Mouse (Mus musculus) urinary bladder, postnatal 4 days (tissue): ENCODE measurements around the gene Ldha.
"Not testable (repeated sequence)": the region's sequence is repeated elsewhere in the genome, so short reads cannot be mapped to it uniquely, and the experiment has no call there.

Experiments used
- DNase-seq, 2 experiments: peaks; one replicate each; pipeline ENCODE4 v3.0.0; 2021 to 2022; ENCODE audit warnings: low spot score in 2 of 2

Ldha gene

GRCm38 (mm10) chr7:46840787-46841525 is at the start of gene Ldha:
TSS of gene Ldha (plus strand) at chr7:46841475.
- no peak for DNase-seq

DNA sequence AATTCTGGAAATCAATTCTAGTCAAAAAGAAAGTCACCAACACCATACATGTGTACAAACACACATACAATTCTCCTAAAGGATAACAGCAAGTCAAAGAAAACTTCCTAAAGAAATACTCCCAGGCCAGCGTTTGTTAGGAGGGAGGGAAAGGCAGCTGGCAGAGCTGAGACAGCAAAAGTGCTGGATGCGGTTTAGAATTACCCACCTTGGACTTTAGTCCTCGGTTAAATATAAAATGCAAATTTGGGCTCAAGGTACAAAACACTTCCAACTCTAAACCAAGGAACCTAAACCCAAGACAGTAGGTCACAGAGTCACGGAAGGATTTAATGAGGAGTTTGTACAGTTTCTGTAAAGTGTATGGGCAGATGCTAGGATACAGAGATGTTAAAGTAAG is 47.4 kb upstream of the Ldha start:
- no peak for DNase-seq

DNA sequence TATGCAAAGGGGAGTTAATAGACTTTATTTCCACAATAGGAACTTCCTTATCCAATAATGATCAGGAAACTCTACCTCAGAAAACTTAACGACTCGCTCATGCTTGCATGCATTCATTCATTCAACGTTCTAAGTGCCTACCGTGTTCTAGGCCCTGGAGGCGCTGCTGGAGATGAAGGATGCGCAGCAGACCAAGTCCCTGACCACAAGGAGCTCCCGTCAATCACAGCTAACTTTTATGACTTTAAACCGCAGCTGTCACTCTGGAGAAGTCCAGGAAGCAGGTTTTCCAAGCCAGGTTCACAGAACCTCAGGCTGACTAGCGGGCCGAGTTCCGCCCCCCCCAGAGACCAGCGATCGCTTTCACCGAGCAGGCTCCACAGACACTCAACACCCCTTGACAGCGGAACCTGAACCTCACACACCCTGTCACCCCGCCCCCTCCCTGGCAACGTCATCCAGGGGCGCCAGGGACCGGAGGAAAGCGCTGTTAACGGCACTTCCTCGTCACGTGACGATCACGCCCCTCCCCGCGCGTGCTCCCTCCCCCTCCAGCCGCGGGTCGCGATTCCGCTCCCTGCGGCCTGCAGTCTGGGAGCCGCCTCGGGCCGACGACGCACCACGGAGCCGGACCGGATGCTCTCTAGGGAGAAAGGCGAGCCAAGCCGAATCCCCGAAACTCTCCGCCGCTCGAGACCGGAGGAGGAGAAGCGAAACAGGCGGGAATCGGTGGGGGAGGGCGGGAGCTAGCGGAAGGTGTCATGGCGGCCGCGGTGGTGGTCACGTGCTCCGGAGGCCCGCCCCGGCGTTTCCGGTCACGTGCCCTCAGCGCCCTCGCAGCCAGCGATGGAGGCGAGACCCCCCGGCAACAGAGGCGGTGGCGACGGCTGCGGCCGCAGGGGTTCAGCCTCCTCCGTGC is 45.7 kb upstream of the Ldha start, which contains the start of the genes Hps5 and Gtf2h1:
Hps5 (minus strand) TSS at position 778 of the 919 bp plus-strand sequence.
Gtf2h1 (plus strand) TSS at position 817 of the 919 bp plus-strand sequence.
- DNase-seq = peak; percentile 94 to 98

DNA sequence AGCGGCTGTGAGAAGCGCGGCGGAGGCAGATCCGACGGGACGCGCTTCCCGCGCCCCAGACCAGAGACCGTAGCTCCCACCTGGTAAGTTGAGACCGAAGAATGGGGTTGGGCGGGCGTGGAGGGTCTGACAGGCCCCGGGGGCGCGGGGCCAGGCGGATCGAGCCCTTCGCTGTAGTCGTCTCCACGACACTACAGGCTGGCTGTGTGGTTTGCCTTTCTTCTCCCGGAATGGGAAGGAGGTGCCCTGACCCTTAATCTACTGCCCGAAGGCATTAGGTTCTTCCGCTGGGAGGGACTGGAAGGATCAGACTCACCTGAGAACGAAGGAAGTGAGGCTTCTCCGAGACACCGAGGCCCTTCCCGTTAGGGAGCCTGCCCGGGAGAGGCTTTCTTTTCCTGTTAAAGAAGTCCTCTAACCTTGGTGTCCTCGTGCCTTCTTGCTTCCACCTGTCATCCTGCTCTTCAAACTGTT is 45.0 kb upstream of the Ldha start:
- DNase-seq = no peak

GRCm38 (mm10) chr7:46796779-46797178 is 44.5 kb upstream of the Ldha start:
- no peak for DNase-seq

- DNase-seq = no peak
Observed at GRCm38 (mm10) chr7:46810325-46810724, 30.9 kb upstream of the Ldha start.

GRCm38 (mm10) chr7:46814012-46814411 is 27.3 kb upstream of the Ldha start:
- DNase-seq = no peak

GRCm38 (mm10) chr7:46820876-46821632 is 20.2 kb upstream of the Ldha start:
- DNase-seq = not testable (repeated sequence)

DNA sequence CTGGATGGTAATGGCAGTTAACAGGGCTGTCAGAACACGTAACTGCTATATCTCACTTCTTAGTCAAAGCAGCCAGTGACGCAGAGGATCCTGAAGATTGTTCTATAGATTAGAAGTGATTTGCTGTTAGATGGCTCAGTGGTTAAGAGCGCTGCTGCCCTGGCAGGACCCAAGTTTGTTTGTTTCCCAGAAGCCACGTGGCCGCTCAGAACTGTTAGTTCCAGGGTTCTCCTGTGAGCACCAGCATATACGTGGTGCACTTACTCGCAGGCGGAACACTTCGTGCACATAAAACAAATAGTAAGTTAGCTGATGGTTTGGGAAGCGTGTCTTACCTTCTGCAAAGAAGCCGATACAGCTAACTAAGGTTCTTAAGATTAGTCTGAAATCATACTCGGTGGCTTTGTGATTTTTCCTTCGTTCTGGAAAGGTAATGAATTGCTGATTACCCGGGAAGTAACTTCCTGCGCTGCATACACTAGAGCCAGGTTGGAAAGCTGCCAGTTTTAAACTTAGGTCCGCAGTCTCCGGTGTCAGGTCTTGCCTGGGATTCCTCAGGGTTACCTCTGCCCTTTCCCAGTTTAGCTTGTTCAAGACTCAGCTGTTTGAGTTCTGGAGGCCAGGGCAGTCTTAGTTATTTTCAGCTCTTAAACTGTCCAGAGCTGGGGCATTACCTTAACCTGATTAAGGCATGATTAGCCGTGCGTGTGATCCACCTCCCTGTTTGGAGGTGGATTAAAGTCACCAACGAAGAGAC is 14.1 kb upstream of the Ldha start:
- no peak for DNase-seq

DNA sequence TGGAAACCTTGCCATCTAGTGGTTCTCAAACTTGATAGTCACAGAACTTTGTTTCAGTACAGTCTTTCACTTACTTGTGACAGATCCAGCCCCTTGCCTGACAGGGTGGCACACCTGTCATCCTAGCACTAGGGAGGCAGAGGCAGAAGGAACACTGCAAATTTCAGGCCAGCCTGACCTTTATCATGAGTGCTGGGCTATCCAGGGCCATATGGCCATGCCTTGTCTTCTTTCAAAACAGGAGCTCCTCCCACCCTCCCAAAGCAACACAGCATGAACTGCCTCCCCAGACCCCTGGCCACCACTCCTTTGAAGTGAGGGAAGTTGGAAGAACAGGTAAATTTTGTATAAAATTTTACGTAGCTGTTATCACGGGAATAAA is 13.5 kb upstream of the Ldha start:
- DNase-seq = no peak

DNA sequence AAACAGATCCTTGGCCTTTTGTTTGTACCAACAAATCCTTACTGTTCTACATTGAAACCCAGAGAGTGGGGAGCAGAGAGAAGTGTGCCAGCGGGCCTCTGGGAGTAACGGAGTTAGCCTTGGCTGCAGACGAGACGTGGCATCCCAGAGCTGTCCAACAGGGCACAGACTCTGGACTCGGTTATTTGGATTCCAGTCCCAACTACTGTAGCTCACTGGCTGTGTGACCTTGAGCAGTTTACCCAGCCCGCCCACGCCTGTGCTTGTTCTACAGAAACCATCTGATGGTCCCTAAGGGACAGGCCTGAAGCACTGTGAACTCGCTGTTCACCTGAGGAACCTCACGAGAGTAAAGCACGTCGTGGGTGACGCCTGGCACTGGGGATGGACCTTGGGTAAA is 11.4 kb upstream of the Ldha start:
- no peak for DNase-seq

DNA sequence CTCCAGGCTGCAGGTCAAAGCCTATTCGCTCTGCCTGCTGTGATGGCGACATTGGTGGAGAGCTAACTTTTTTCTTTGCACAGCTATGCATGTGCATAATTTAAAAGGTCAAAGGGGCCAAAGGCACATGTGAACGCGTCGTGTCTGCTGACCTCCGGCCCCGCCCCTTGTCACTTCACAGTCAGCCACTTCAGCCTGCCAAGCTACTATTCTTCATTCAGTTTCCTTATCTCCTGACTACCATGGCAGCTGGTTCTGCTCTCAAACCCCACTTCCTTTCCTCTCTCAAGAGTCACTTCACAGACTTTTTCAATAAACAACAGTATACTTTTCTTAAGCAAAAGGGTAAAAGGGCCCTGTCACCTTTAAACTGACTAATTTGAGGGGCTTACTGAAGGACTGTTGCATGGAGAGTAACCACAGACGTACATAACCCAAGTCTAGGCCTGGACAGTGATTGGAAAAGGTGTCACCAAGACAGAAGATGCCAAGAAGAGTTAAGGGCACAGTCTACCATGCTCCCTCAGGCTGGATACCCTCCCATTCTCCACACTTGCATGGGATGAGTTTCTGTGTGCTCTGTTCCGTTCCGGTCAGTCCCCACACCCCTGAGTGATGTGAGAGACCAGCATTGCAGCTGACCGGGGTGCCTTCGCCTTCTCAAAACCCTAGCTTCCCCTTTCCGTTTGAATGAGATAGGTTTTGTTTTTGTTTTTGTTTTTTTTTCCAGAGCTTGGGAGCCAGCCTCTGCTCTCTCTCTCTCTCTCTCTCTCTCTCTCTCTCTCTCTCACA is 10.3 kb upstream of the Ldha start:
- no peak for DNase-seq

- no peak for DNase-seq
Observed at GRCm38 (mm10) chr7:46831693-46832092, 9.6 kb upstream of the Ldha start.

- not testable (repeated sequence) for DNase-seq
Observed at GRCm38 (mm10) chr7:46832112-46832810, 9.0 kb upstream of the Ldha start.

DNA sequence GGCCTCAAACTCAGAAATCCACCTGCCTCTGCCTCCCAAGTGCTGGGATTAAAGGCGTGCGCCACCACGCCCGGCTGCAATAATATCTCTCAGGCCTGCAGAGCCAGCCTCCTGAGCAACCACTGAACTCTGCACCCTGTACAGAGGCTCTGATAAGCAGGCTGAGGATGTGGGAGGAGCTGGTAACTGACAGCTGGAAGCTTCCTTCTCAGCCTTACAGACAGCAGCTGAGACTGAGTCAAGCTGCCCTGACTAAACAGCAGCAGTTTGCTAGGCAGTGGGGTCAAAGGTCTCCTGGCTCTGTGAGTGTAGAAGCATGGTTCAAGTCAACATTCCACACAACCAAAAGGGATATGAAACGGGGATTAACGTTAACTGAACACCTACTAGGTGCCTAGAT is 8.0 kb upstream of the Ldha start:
- no peak for DNase-seq

DNA sequence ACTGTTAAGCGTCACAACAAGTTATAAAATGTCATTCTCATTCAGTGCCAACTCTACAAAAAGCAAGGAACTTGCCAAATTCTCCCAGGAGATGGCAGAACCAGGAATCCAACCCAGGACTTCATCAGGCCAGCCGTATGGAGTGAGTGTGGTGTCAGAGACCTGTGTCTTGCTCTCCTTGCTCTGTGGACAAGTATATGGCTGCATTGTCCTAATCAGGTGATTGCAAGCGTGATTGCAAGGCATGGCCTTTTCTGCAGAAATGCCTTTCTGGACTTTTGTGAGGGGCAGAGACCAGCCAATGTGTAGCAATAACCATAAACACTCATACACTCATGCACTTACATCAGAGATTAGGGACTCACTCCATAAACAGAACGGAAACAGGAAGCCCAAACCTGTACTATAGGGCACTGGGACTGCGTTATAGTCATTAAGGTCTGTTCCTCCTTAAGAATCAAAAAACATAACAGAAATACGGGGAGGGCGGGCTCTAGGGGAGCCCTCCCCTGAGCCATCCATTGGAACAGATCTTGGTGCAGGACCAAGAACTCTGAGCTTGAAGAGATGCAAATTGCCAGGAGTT is 7.5 kb upstream of the Ldha start:
- DNase-seq = no peak

DNA sequence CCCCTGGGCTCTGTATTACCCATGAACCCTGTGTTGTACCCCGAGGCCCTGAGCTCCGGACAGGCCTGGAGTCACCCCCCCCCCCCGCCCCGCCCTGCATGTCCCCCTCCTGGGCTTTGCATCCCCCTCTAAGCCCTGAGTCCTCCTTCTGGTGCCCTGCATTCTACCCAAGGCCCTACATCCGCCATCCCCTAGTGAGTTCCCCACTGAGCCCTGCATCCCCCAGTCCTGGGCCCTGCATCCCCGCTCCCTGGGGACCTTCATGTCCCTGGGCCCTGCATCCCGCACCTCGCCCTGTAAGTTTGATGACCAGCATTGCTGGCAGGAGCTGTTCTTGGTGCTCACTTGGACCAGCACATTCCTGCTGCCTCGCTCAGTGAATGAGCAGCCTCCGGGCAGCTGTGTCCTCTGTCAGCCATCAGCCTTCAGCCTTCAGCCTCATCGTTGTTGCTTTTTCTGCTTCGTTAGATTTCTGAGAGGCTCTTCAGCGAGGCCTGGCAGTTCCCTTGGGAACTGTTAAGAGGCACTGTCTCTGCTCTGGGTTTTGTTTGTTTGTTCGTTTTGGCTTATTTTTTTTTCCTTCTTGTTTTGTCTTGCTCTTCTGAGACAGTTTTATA is 6.2 kb upstream of the Ldha start:
- DNase-seq = no peak

- DNase-seq = no peak
Observed at GRCm38 (mm10) chr7:46836357-46836756, 4.9 kb upstream of the Ldha start.

DNA sequence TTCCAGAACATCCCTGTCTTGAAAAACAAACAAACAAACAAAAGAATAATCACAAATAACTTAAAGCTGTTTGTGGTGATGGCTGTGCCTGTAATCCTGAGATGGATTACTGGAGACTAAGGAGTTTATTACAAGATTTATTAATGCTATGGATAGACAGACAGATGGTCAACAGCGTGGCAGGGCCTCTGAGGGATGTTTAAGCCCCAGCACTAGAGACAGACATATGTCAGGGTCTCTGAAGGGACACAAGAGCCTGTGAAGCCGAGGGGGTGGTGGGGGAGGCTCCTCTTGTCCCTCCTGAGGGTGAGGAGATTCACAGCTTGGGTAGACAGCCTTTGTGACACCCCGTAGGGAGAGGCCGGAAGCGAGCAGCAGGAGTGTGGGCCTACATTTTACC is 4.2 kb upstream of the Ldha start:
- no peak for DNase-seq
